Mouse (Mus musculus) layer of hippocampus, adult 2 months (tissue): ENCODE measurements around the gene Guca1a. TPM values are rescaled to one million over a fixed set of nuclear protein-coding genes. Genes with fewer than 3 reads are reported as not detected.
"Not testable (repeated sequence)": the region's sequence is repeated elsewhere in the genome, so short reads cannot be mapped to it uniquely, and the experiment has no call there.

Experiments used
- DNase-seq, 2 experiments: peaks; one replicate each; pipeline ENCODE4 v3.0.0; 2022; ENCODE audit warnings: low spot score in 2 of 2
- H3K27ac ChIP-seq: fragments of 200-600 bp; 2 replicates; pipeline ENCODE4 v1.8.1; 2022
- H3K4me3 ChIP-seq: fragments of 200-600 bp; 2 replicates; pipeline ENCODE4 v1.8.1; 2022; ENCODE audit warnings: mild to moderate bottlenecking
- CTCF ChIP-seq: fragments of 200-600 bp; conservative IDR thresholded peaks from 2 replicates; pipeline ENCODE4 v1.8.1; 2022; ENCODE audit warnings: antibody characterized with exemption, mild to moderate bottlenecking, moderate library complexity
- total RNA-seq, 2 experiments: library from RNA; stranded (reverse); gene quantifications; 2 replicates each; pipeline ENCODE4 v1.2.3; 2021

Gene Guca1a
- total RNA-seq, 2 experiments from 2014 or later: 0.44 to 0.71 TPM

- Histone ChIP-seq H3K4me3 (peak within 1 kb of the TSS; percentile 43), H3K27ac (no peak within 1 kb of the TSS)
- no peak for DNase-seq
- no peak for TF ChIP-seq CTCF
Measured at GRCm38 (mm10) chr17:47436907-47437547, 36.6 kb upstream of the Guca1a start, which contains the start of gene 1700001C19Rik. 1700001C19Rik (minus strand) TSS chr17:47437376.

GRCm38 (mm10) chr17:47436156-47436906, 35.9 kb upstream of the Guca1a start, which contains the start of gene AI661453:
AI661453 (plus strand) TSS chr17:47436615.
- Histone ChIP-seq H3K27ac (no peak within 1 kb of the TSS), H3K4me3 (peak within 1 kb of the TSS; percentile 43)
- no peak for TF ChIP-seq CTCF
- DNase-seq: no peak

GRCm38 (mm10) chr17:47430815-47431214, 30.4 kb upstream of the Guca1a start:
- DNase-seq: no peak
- Histone ChIP-seq H3K27ac (no peak overlapping the region), H3K4me3 (no peak overlapping the region)
- peak; percentile 59 for TF ChIP-seq CTCF

- Histone ChIP-seq H3K27ac (no peak overlapping the region), H3K4me3 (no peak overlapping the region)
- DNase-seq: no peak
- TF ChIP-seq CTCF: peak; percentile 53
Measured at GRCm38 (mm10) chr17:47428831-47429304, 28.5 kb upstream of the Guca1a start.

GRCm38 (mm10) chr17:47427316-47427715, 26.9 kb upstream of the Guca1a start:
- Histone ChIP-seq H3K27ac (no peak overlapping the region), H3K4me3 (no peak overlapping the region)
- peak; percentile 24 for TF ChIP-seq CTCF
- DNase-seq: no peak

GRCm38 (mm10) chr17:47424186-47424585, 23.8 kb upstream of the Guca1a start:
- H3K27ac ChIP-seq: no peak overlapping the region
- no peak overlapping the region for H3K4me3 ChIP-seq
- DNase-seq: no peak
- no peak for TF ChIP-seq CTCF

- not testable (repeated sequence) for DNase-seq, H3K27ac ChIP-seq, H3K4me3 ChIP-seq
Measured at GRCm38 (mm10) chr17:47422616-47423015, 22.2 kb upstream of the Guca1a start.

GRCm38 (mm10) chr17:47421566-47421965, 21.2 kb upstream of the Guca1a start:
- no peak for DNase-seq
- H3K4me3 ChIP-seq: no peak overlapping the region
- H3K27ac ChIP-seq: no peak overlapping the region
- no peak for TF ChIP-seq CTCF

GRCm38 (mm10) chr17:47420195-47420594, 19.8 kb upstream of the Guca1a start:
- TF ChIP-seq CTCF: no peak

GRCm38 (mm10) chr17:47409897-47410861, 9.8 kb upstream of the Guca1a start:
- not testable (repeated sequence) for H3K27ac ChIP-seq, DNase-seq
- H3K4me3 ChIP-seq: peak overlapping the region; percentile 24; the same call in 1 of the 2 replicates

More at GRCm38 (mm10) chr17:47420195-47420594, 19.8 kb upstream of the Guca1a start:
- H3K27ac ChIP-seq: no peak overlapping the region
- DNase-seq: no peak
- H3K4me3 ChIP-seq: no peak overlapping the region

GRCm38 (mm10) chr17:47408558-47408898, 8.1 kb upstream of the Guca1a start:
- DNase-seq: peak in 1 of 2 experiments; percentile 49
- Histone ChIP-seq H3K4me3 (no peak overlapping the region), H3K27ac (no peak overlapping the region)
- TF ChIP-seq CTCF: peak; percentile 82

GRCm38 (mm10) chr17:47407717-47408557, 7.6 kb upstream of the Guca1a start:
- no peak for TF ChIP-seq CTCF
- H3K27ac ChIP-seq: no peak overlapping the region
- no peak overlapping the region for H3K4me3 ChIP-seq
- DNase-seq: no peak
